Mouse (Mus musculus): ENCODE results near the gene Anks1b.
A peak's percentile ranks its signal among the peaks of the same experiment; 100 is the strongest.

The Anks1b gene

GRCm38 (mm10) chr10:90196936-90197335 lies 323.6 kb downstream of the Anks1b start:
- no peak for DNase-seq

GRCm38 (mm10) chr10:90210044-90210443 lies 336.7 kb downstream of the Anks1b start:
- no peak for DNase-seq

GRCm38 (mm10) chr10:90220470-90220869 lies 347.2 kb downstream of the Anks1b start:
- DNase-seq, result no peak

- DNase-seq, result no peak
Observed at GRCm38 (mm10) chr10:90222793-90223495, 349.6 kb downstream of the Anks1b start.

GRCm38 (mm10) chr10:90235273-90235672 lies 362.0 kb downstream of the Anks1b start:
- DNase-seq, result no peak

GRCm38 (mm10) chr10:90237290-90237689 lies 364.0 kb downstream of the Anks1b start:
- no peak for DNase-seq

- no peak for DNase-seq
Observed at GRCm38 (mm10) chr10:90258944-90259714, 385.8 kb downstream of the Anks1b start.

- no peak for DNase-seq
Observed at GRCm38 (mm10) chr10:90271321-90271720, 398.0 kb downstream of the Anks1b start.

GRCm38 (mm10) chr10:90273311-90273710 lies 400.0 kb downstream of the Anks1b start:
- DNase-seq, result no peak

- DNase-seq, result no peak
Observed at GRCm38 (mm10) chr10:90286589-90286988, 413.3 kb downstream of the Anks1b start.

- no peak for DNase-seq
Observed at GRCm38 (mm10) chr10:90303249-90303648, 429.9 kb downstream of the Anks1b start.

- DNase-seq, result no peak
Observed at GRCm38 (mm10) chr10:90306156-90306555, 432.8 kb downstream of the Anks1b start.

GRCm38 (mm10) chr10:90307931-90308555 lies 434.7 kb downstream of the Anks1b start:
- peak; percentile 25 for DNase-seq

GRCm38 (mm10) chr10:90329781-90330180 lies 456.5 kb downstream of the Anks1b start:
- DNase-seq, result no peak

- DNase-seq, result peak; percentile 25
Observed at GRCm38 (mm10) chr10:90345394-90345793, 472.1 kb downstream of the Anks1b start.

GRCm38 (mm10) chr10:90356258-90356657 lies 482.9 kb downstream of the Anks1b start:
- no peak for DNase-seq

GRCm38 (mm10) chr10:90357169-90357907 lies 484.0 kb downstream of the Anks1b start:
- DNase-seq, result no peak

GRCm38 (mm10) chr10:90369015-90369414 lies 495.7 kb downstream of the Anks1b start:
- DNase-seq, result no peak

GRCm38 (mm10) chr10:90370751-90371150 lies 497.4 kb downstream of the Anks1b start:
- DNase-seq, result no peak

GRCm38 (mm10) chr10:90373469-90373868 lies 500.2 kb downstream of the Anks1b start:
- DNase-seq, result peak; percentile 54

- no peak for DNase-seq
Observed at GRCm38 (mm10) chr10:90376605-90377004, 503.3 kb downstream of the Anks1b start.

GRCm38 (mm10) chr10:90380062-90380461 lies 506.8 kb downstream of the Anks1b start:
- DNase-seq, result no peak
